In genomic region chr10:59166104-59166944, GRCm38 (mm10) we compare ENCODE assay signal across 8 mouse cellular contexts. TPM values are rescaled to one million over a fixed set of nuclear protein-coding genes. Genes with fewer than 3 reads are reported as not detected.
A peak's percentile ranks its signal among the peaks of the same experiment; 100 is the strongest.
DNase-seq lines count a peak whose midpoint lies in the region; ATAC-seq lines count a peak whose summit lies in the region.

No protein-coding gene starts in this region.

- no peaks in the 10 kb centered on the region for H3K9me3 ChIP-seq in midbrain, embryonic 14.5 days (ENCODE audit: control insufficient read depth, low read length)
- H3K9me3 ChIP-seq in midbrain, embryonic 16.5 days (replicated peaks; ENCODE audit: control insufficient read depth, low read length, poor library complexity, severe bottlenecking): no peaks in the 10 kb centered on the region

- no peak overlapping the region for H3K9ac ChIP-seq in midbrain, embryonic 14.5 days (replicated peaks; ENCODE audit: low read length)
- H3K9ac ChIP-seq in midbrain, embryonic 16.5 days (ENCODE audit: low read depth, low read length): no peak overlapping the region

- no peak overlapping the region for H3K4me2 ChIP-seq in midbrain, embryonic 14.5 days (ENCODE audit: low read length)
- no peak overlapping the region for H3K4me2 ChIP-seq in midbrain, embryonic 16.5 days (ENCODE audit: low read length)

- no peaks in the 10 kb centered on the region for H3K27me3 ChIP-seq in midbrain, embryonic 14.5 days (ENCODE audit: control insufficient read depth, insufficient read depth, low read length)
- H3K27me3 ChIP-seq in midbrain, embryonic 16.5 days (ENCODE audit: control insufficient read depth, insufficient read depth, low read depth, low read length): no peaks in the 10 kb centered on the region

- intact Hi-C loops in left cerebral cortex, postnatal 10 days (cut with DNase I): loop anchor here (2.0 to 5.0 kb wide), 2 partner anchors 56 to 128 kb away; partner anchors contain the start of genes Sept10 and Sowahc

- no peak overlapping the region for H3K4me3 ChIP-seq in midbrain, embryonic 14.5 days (replicated peaks; ENCODE audit: low read depth, low read length)
- no peak overlapping the region for H3K4me3 ChIP-seq in midbrain, embryonic 16.5 days (ENCODE audit: low read depth, low read length)

- no peak overlapping the region for H3K27ac ChIP-seq in midbrain, embryonic 14.5 days (replicated peaks; ENCODE audit: low read depth, low read length)
- H3K27ac ChIP-seq in midbrain, embryonic 16.5 days (ENCODE audit: low read length): no peak overlapping the region

- DNase-seq in midbrain, embryonic 14.5 days: peak; percentile 77
- peak; percentile 73 for DNase-seq in ZHBTc4 (ENCODE audit: low read depth, low spot score)
- DNase-seq in embryo, embryonic 10.5 days (ENCODE audit: low spot score): peak; percentile 75
- peak; percentile 64 for DNase-seq in heart, postnatal 4 days
- peak; percentile 42 for DNase-seq in left cerebral cortex, postnatal 10 days (ENCODE audit: extremely low spot score in 1 of 2, low spot score in 2 of 2)
- no peak for DNase-seq in ovary, postnatal 10 days (ENCODE audit: low spot score)

- ATAC-seq in midbrain, embryonic 14.5 days (ENCODE audit: low FRiP score, low TSS enrichment): no peak
- ATAC-seq in midbrain, embryonic 16.5 days: no peak; the same call in 1 of the 2 replicates
- ATAC-seq in monocyte, adult 5-6 weeks (replicated peaks; ENCODE audit: insufficient number of reproducible peaks, low FRiP score, low TSS enrichment, poor library complexity, severe bottlenecking): 0 out of 2 replicates have a peak, but pooled peaks have one; percentile 56

- 0 out of 2 replicates have a peak, but pooled peaks cover 7% of the 10 kb centered on the region for H3K36me3 ChIP-seq in midbrain, embryonic 14.5 days (ENCODE audit: control insufficient read depth, insufficient read depth, low read length)
- H3K36me3 ChIP-seq in midbrain, embryonic 16.5 days (ENCODE audit: control insufficient read depth, insufficient read depth, low read length): no peaks in the 10 kb centered on the region

- no peaks in the 10 kb centered on the region for H3K4me1 ChIP-seq in midbrain, embryonic 14.5 days (ENCODE audit: control insufficient read depth, insufficient read depth, low read length)
- no peaks in the 10 kb centered on the region for H3K4me1 ChIP-seq in midbrain, embryonic 16.5 days (ENCODE audit: control insufficient read depth, insufficient read depth, low read length)

- 80% methylated on average over 14 of the region's 14 CpGs for WGBS in midbrain, embryonic 14.5 days
- 76% methylated on average over 14 of the region's 14 CpGs for WGBS in midbrain, embryonic 16.5 days

RNA-seq across cellular contexts. Expression of gene Sept10, which starts 55.3 kb away (rescaled TPM):
- 8.9 and 18.4 TPM in 2 replicates for polyA plus RNA-seq in midbrain, embryonic 14.5 days (2014; fragmentation: Nextera tagmentation; extraction: Ambion mirVana)
- 10.4 and 13.3 TPM in 2 replicates for polyA plus RNA-seq in midbrain, embryonic 16.5 days (2015; fragmentation: Nextera tagmentation; extraction: Ambion mirVana)
- total RNA-seq in heart, postnatal 4 days (2021): 10 to 100 TPM; 45.0 to 52.0 TPM
- 1 to 10 TPM; 8.2 to 9.5 TPM for total RNA-seq in left cerebral cortex, postnatal 10 days (2021)
- 14.7 to 33.3 TPM (median 15.0 TPM) in 3 replicates for total RNA-seq in monocyte, adult 5-6 weeks (2017)

RNA-seq across cellular contexts. Expression of gene Sowahc, which starts 55.4 kb away (rescaled TPM):
- 17.7 and 18.3 TPM in 2 replicates for polyA plus RNA-seq in midbrain, embryonic 14.5 days (2014; fragmentation: Nextera tagmentation; extraction: Ambion mirVana)
- polyA plus RNA-seq in midbrain, embryonic 16.5 days (2015; fragmentation: Nextera tagmentation; extraction: Ambion mirVana): 22.1 and 23.8 TPM in 2 replicates
- total RNA-seq in heart, postnatal 4 days (2021): 1 to 10 TPM; 1.9 to 2.0 TPM
- total RNA-seq in left cerebral cortex, postnatal 10 days (2021): 10 to 100 TPM; 12.0 to 13.7 TPM
- total RNA-seq in monocyte, adult 5-6 weeks (2017): 111 to 129 TPM (median 120 TPM) in 3 replicates

Comparison
In these comparisons a context has a peak if more than half of its experiments do, and no peak if none do; other contexts are left out.
1. RNA of gene Sowahc, which starts 55.4 kb away (total RNA-seq): 111 to 129 TPM in monocyte, adult 5-6 weeks and 12.0 to 13.7 TPM in left cerebral cortex, postnatal 10 days; 1.9 to 2.0 TPM in heart, postnatal 4 days; every median in the first group is over 4 times any median in the second.